Mouse (Mus musculus): ENCODE measurements around the gene Ubp1. TPM values are rescaled to one million over a fixed set of nuclear protein-coding genes. Genes with fewer than 3 reads are reported as not detected.

Ubp1 gene
- polyA plus RNA-seq, 1 experiment = 23.7 TPM

DNA sequence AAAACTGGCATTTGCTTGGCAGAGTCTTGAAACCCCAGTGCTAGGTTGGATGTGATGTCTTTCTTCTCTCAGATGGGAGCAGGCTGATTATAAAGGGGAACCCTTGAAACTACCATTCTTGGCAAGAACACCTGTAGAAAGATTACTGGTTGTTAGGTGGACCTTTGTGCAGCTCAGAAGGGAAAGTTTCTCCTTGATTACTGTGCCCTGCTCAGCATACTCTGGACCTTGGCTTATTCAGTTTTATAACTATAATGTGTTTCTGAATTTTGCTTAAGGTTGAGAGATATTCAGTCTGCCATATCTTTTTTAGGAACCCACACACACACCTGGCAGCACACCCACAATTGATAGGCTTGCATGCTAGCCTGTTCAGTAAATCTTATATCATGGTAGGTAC is 33.0 kb downstream of the Ubp1 start:
- Histone ChIP-seq H3K36me3 (ENCODE audit: control insufficient read depth, insufficient read depth) (peaks cover 74% of the 10 kb centered on the region), H3K79me3 (ENCODE audit: low read depth) (no peaks in the 10 kb centered on the region), H3ac (ENCODE audit: control insufficient read depth, insufficient read length, low read depth) (no peak overlapping the region), H3K4me3 (ENCODE audit: insufficient read depth, poor library complexity, severe bottlenecking) (no peak overlapping the region), H3K79me2 (ENCODE audit: control insufficient read depth, insufficient read depth) (no peaks in the 10 kb centered on the region), H3K27me3 (ENCODE audit: control insufficient read depth, insufficient read depth, insufficient read length) (no peaks in the 10 kb centered on the region)
- TF ChIP-seq MAX (IDR thresholded peaks at IDR 0.05) = no peak
- no peak for TF ChIP-seq MYOD1 (IDR thresholded peaks at IDR 0.05; ENCODE audit: control insufficient read depth, insufficient read length, low read depth)
- TF ChIP-seq FOSL1 (IDR thresholded peaks at IDR 0.05; ENCODE audit: insufficient read depth, low read length, poor library complexity, severe bottlenecking) = no peak
- no peak for TF ChIP-seq USF1 (IDR thresholded peaks at IDR 0.05; ENCODE audit: low read depth)
- no peak for TF ChIP-seq CEBPB (IDR thresholded peaks at IDR 0.05; ENCODE audit: low read depth)
- no peak for TF ChIP-seq CTCF (IDR thresholded peaks at IDR 0.05; ENCODE audit: control insufficient read depth, insufficient read depth, insufficient read length)
- TF ChIP-seq MYOG (IDR thresholded peaks at IDR 0.05; ENCODE audit: control insufficient read depth, extremely low read depth, insufficient read length) = no peak

DNA sequence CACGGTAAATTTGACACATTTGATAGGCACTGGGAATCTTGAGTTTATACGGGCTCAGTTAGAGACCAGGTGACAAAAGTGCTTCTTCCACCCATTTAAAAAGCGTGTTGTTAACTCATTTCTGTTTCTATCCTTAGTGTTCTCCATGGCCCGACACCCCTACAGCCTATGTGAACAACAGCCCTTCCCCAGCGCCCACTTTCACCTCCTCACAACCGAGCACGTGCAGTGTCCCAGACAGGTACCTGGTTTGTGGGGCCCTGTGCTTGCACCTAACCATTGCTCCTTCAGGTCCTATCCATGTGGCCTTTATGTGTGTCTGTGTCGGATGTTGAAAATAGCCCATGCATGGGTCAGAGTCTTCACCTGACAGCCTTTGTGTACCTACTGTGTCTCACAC is 33.7 kb downstream of the Ubp1 start:
- Histone ChIP-seq H3K36me3 (ENCODE audit: control insufficient read depth, insufficient read depth) (peaks cover 68% of the 10 kb centered on the region), H3K27me3 (ENCODE audit: control insufficient read depth, insufficient read depth, insufficient read length) (no peaks in the 10 kb centered on the region), H3K4me3 (ENCODE audit: insufficient read depth, poor library complexity, severe bottlenecking) (no peak overlapping the region), H3K79me3 (ENCODE audit: low read depth) (no peaks in the 10 kb centered on the region), H3K79me2 (ENCODE audit: control insufficient read depth, insufficient read depth) (no peaks in the 10 kb centered on the region), H3ac (ENCODE audit: control insufficient read depth, insufficient read length, low read depth) (no peak overlapping the region)
- TF ChIP-seq CEBPB (IDR thresholded peaks at IDR 0.05; ENCODE audit: low read depth) (no peak), USF1 (IDR thresholded peaks at IDR 0.05; ENCODE audit: low read depth) (no peak), CTCF (IDR thresholded peaks at IDR 0.05; ENCODE audit: control insufficient read depth, insufficient read depth, insufficient read length) (no peak), MYOG (IDR thresholded peaks at IDR 0.05; ENCODE audit: control insufficient read depth, extremely low read depth, insufficient read length) (no peak), MYOD1 (IDR thresholded peaks at IDR 0.05; ENCODE audit: control insufficient read depth, insufficient read length, low read depth) (no peak), FOSL1 (IDR thresholded peaks at IDR 0.05; ENCODE audit: insufficient read depth, low read length, poor library complexity, severe bottlenecking) (no peak), MAX (IDR thresholded peaks at IDR 0.05) (no peak)

DNA sequence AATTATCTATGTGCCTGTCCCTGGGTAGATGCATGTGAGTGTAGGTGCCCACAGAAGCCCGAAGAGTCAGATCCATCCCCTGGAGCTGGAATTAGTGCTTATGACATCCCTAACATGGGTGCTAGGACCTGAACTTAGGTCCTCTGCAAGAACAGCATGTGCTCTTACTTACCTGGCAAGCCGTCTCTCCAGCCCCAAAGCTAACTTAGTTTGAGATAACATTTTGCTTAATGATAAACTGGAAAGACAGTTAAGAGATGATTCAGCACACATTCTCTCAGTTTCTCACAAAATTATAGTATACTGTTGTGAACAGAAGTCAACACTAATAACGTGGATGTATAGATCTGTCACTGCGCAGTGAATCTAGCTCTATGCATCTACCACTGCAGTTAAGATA is 36.1 kb downstream of the Ubp1 start:
- no peak overlapping the region for H3K4me3 ChIP-seq (ENCODE audit: insufficient read depth, poor library complexity, severe bottlenecking)
- no peak overlapping the region for H3ac ChIP-seq (ENCODE audit: control insufficient read depth, insufficient read length, low read depth)
- no peaks in the 10 kb centered on the region for H3K27me3 ChIP-seq (ENCODE audit: control insufficient read depth, insufficient read depth, insufficient read length)
- no peaks in the 10 kb centered on the region for H3K79me2 ChIP-seq (ENCODE audit: control insufficient read depth, insufficient read depth)
- H3K36me3 ChIP-seq (ENCODE audit: control insufficient read depth, insufficient read depth) = peaks cover 68% of the 10 kb centered on the region
- H3K79me3 ChIP-seq (ENCODE audit: low read depth) = no peaks in the 10 kb centered on the region
- TF ChIP-seq FOSL1 (IDR thresholded peaks at IDR 0.05; ENCODE audit: insufficient read depth, low read length, poor library complexity, severe bottlenecking) (no peak), CEBPB (IDR thresholded peaks at IDR 0.05; ENCODE audit: low read depth) (no peak), MYOG (IDR thresholded peaks at IDR 0.05; ENCODE audit: control insufficient read depth, extremely low read depth, insufficient read length) (no peak), MAX (IDR thresholded peaks at IDR 0.05) (no peak), USF1 (IDR thresholded peaks at IDR 0.05; ENCODE audit: low read depth) (no peak)

- Histone ChIP-seq H3K36me3 (ENCODE audit: control insufficient read depth, insufficient read depth) (peaks cover 69% of the 10 kb centered on the region), H3K27me3 (ENCODE audit: control insufficient read depth, insufficient read depth, insufficient read length) (no peaks in the 10 kb centered on the region), H3K79me2 (ENCODE audit: control insufficient read depth, insufficient read depth) (no peaks in the 10 kb centered on the region), H3ac (ENCODE audit: control insufficient read depth, insufficient read length, low read depth) (no peak overlapping the region), H3K4me3 (ENCODE audit: insufficient read depth, poor library complexity, severe bottlenecking) (no peak overlapping the region), H3K79me3 (ENCODE audit: low read depth) (no peaks in the 10 kb centered on the region)
- TF ChIP-seq MYOG (IDR thresholded peaks at IDR 0.05; ENCODE audit: control insufficient read depth, extremely low read depth, insufficient read length) (no peak), FOSL1 (IDR thresholded peaks at IDR 0.05; ENCODE audit: insufficient read depth, low read length, poor library complexity, severe bottlenecking) (no peak), CEBPB (IDR thresholded peaks at IDR 0.05; ENCODE audit: low read depth) (no peak), MAX (IDR thresholded peaks at IDR 0.05) (no peak), CTCF (IDR thresholded peaks at IDR 0.05; ENCODE audit: control insufficient read depth, insufficient read depth, insufficient read length) (no peak), MYOD1 (IDR thresholded peaks at IDR 0.05; ENCODE audit: control insufficient read depth, insufficient read length, low read depth) (no peak), USF1 (IDR thresholded peaks at IDR 0.05; ENCODE audit: low read depth) (no peak)
Observed at GRCm38 (mm10) chr9:113968967-113969366, 38.2 kb downstream of the Ubp1 start.

- TF ChIP-seq MYOG (IDR thresholded peaks at IDR 0.05; ENCODE audit: control insufficient read depth, extremely low read depth, insufficient read length) = no peak
- H3K36me3 ChIP-seq (ENCODE audit: control insufficient read depth, insufficient read depth) = peaks cover 71% of the 10 kb centered on the region
Observed at GRCm38 (mm10) chr9:113969399-113969798, 38.7 kb downstream of the Ubp1 start.

DNA sequence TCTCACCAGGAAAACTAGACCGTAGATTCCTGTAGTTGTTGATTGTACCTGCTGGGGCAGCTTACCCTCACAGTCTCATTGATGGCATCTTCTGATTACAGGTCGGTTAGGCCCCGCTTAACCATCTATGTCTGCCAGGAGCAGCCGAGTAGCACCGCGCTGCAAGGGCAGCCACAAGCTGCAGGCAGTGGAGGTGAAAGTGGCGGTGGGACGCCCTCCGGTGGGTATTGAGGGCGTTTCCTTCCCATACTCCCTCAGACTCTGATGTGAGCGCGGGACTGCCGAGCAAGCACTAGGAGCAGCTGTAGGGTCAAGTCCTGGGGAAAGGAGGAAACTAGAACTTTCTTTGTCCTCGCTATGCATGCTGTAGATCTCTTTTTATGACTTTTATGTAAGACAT is 39.3 kb downstream of the Ubp1 start:
- TF ChIP-seq CEBPB (IDR thresholded peaks at IDR 0.05; ENCODE audit: low read depth) (no peak), FOSL1 (IDR thresholded peaks at IDR 0.05; ENCODE audit: insufficient read depth, low read length, poor library complexity, severe bottlenecking) (no peak), MYOD1 (IDR thresholded peaks at IDR 0.05; ENCODE audit: control insufficient read depth, insufficient read length, low read depth) (no peak), MAX (IDR thresholded peaks at IDR 0.05) (no peak), USF1 (IDR thresholded peaks at IDR 0.05; ENCODE audit: low read depth) (no peak), MYOG (IDR thresholded peaks at IDR 0.05; ENCODE audit: control insufficient read depth, extremely low read depth, insufficient read length) (no peak), CTCF (IDR thresholded peaks at IDR 0.05; ENCODE audit: control insufficient read depth, insufficient read depth, insufficient read length) (no peak)

More at GRCm38 (mm10) chr9:113969399-113969798, 38.7 kb downstream of the Ubp1 start:
- Histone ChIP-seq H3K4me3 (ENCODE audit: insufficient read depth, poor library complexity, severe bottlenecking) (no peak overlapping the region), H3K27me3 (ENCODE audit: control insufficient read depth, insufficient read depth, insufficient read length) (no peaks in the 10 kb centered on the region), H3K79me3 (ENCODE audit: low read depth) (no peaks in the 10 kb centered on the region), H3ac (ENCODE audit: control insufficient read depth, insufficient read length, low read depth) (no peak overlapping the region), H3K79me2 (ENCODE audit: control insufficient read depth, insufficient read depth) (no peaks in the 10 kb centered on the region)

More for the DNA sequence above, 39.3 kb downstream of the Ubp1 start:
- Histone ChIP-seq H3K27me3 (ENCODE audit: control insufficient read depth, insufficient read depth, insufficient read length) (no peaks in the 10 kb centered on the region), H3K79me3 (ENCODE audit: low read depth) (no peaks in the 10 kb centered on the region), H3K79me2 (ENCODE audit: control insufficient read depth, insufficient read depth) (no peaks in the 10 kb centered on the region), H3ac (ENCODE audit: control insufficient read depth, insufficient read length, low read depth) (no peak overlapping the region), H3K4me3 (ENCODE audit: insufficient read depth, poor library complexity, severe bottlenecking) (no peak overlapping the region), H3K36me3 (ENCODE audit: control insufficient read depth, insufficient read depth) (peaks cover 71% of the 10 kb centered on the region)
